ENCODE assay signal across 23 mouse cellular contexts in the genomic region with DNA sequence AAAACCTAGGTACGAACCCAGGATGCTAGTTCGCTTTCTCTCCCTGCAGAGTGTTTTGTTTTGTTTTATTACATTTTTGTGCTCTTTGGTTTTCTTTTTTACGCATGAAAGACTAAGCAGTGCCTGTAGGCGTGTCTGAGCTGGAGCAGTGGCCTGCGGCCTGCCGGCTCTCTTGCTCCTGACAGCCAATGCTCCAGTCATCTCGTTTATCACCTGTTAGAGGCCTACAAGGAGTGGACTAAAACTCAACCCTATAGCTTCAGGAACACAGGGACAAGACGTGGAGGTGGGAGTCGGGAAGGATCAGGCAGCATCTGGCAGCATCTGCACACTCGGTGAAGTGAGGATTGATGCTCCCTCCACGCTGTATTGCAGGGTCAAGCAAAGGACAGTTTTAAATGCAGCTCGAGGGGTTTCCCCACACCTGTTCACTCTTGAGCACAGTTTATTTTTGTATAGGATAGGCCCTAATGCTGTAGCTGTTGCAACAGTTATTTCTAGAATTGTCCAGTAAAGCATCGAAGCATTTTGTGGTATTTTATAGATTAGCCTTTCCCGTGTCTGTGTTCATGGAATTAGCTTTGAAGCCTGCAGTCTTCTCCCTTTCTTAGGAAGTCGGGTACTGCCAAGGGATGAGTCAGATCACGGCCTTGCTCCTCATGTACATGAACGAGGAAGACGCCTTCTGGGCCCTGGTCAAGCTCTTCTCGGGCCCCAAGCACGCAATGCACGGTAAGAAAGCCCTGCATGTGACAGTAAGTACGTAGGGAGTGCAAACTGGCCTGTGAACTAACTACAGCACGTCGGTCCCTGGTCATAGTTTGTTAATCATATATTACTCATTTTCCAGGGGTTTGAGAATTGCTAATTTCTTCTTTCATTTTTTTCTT.
DNase-seq lines count a peak whose midpoint lies in the region; ATAC-seq and TF ChIP-seq lines count a peak whose summit lies in the region.
"Had no signal": no experiment of that assay in that cellular context is flagged by ENCODE, and none has a peak within 500 bp of the region (broad histone marks: within the 10 kb centered on the region; RNA-seq: fewer than 3 reads in every experiment).

No protein-coding gene starts in this region.

- no peaks in the 10 kb centered on the region for H3K27me3 ChIP-seq in kidney, postnatal 0 days (ENCODE audit: insufficient read depth, low read length)
- H3K27me3 ChIP-seq in CH12.LX (replicated peaks), result no peaks in the 10 kb centered on the region
- H3K27me3 ChIP-seq in forebrain, postnatal 0 days (ENCODE audit: insufficient read depth, low read length), result no peaks in the 10 kb centered on the region
- H3K27me3 ChIP-seq: embryonic facial prominence, embryonic 15.5 days; hindbrain, embryonic 13.5 days; intestine, embryonic 15.5 days had no signal

- no peaks in the 10 kb centered on the region for H3K9me3 ChIP-seq in kidney, postnatal 0 days (replicated peaks; ENCODE audit: low read length)
- H3K9me3 ChIP-seq in CH12.LX (replicated peaks; ENCODE audit: low read length), result no peaks in the 10 kb centered on the region
- no peaks in the 10 kb centered on the region for H3K9me3 ChIP-seq in forebrain, postnatal 0 days (ENCODE audit: low read length)
- H3K9me3 ChIP-seq: embryonic facial prominence, embryonic 15.5 days; forebrain, embryonic 10.5 days; hindbrain, embryonic 13.5 days; intestine, embryonic 15.5 days had no signal

- H3K9ac ChIP-seq in kidney, postnatal 0 days (ENCODE audit: low read depth, low read length), result peak overlapping the region; percentile 38; the same call in 1 of the 2 replicates
- H3K9ac ChIP-seq in CH12.LX (ENCODE audit: insufficient read depth, low read depth), result peak overlapping the region; percentile 69
- no peak overlapping the region for H3K9ac ChIP-seq in forebrain, postnatal 0 days
- H3K9ac ChIP-seq: embryonic facial prominence, embryonic 15.5 days; hindbrain, embryonic 13.5 days; intestine, embryonic 15.5 days had no signal

- in situ Hi-C loops in CH12.LX (cut with MboI; ENCODE audit: low pct_ligation_motif_present, low pct_unique_long_range_greater_than_20kb, low sequenced_read_pairs), result loop anchor here (25.0 kb wide), 1 partner anchor 412 kb away; no protein-coding TSS in a partner anchor

- no peak overlapping the region for H3K27ac ChIP-seq in kidney, postnatal 0 days
- peak overlapping the region; percentile 91 for H3K27ac ChIP-seq in CH12.LX (ENCODE audit: insufficient read depth, low read depth)
- H3K27ac ChIP-seq in forebrain, postnatal 0 days (ENCODE audit: low read depth, low read length), result no peak overlapping the region
- H3K27ac ChIP-seq: embryonic facial prominence, embryonic 15.5 days; forebrain, embryonic 10.5 days; heart, adult 2 months; hindbrain, embryonic 13.5 days; hindbrain, postnatal 0 days; intestine, embryonic 15.5 days had no signal

- no peaks in the 10 kb centered on the region for H3K79me2 ChIP-seq in CH12.LX (replicated peaks; ENCODE audit: control insufficient read depth, extremely low read depth, insufficient read depth, poor library complexity, severe bottlenecking)

- 67% methylated on average over 24 of the region's 24 CpGs for WGBS in kidney, postnatal 0 days
- 90% methylated on average over 24 of the region's 24 CpGs for WGBS in forebrain, postnatal 0 days

- no peak overlapping the region for H3K4me2 ChIP-seq in kidney, postnatal 0 days (ENCODE audit: low read length)
- peak overlapping the region; percentile 73 for H3K4me2 ChIP-seq in CH12.LX (ENCODE audit: insufficient read depth, low read depth, poor library complexity, severe bottlenecking)
- no peak overlapping the region for H3K4me2 ChIP-seq in forebrain, postnatal 0 days (ENCODE audit: low read depth)
- H3K4me2 ChIP-seq: embryonic facial prominence, embryonic 15.5 days; hindbrain, embryonic 13.5 days; intestine, embryonic 15.5 days had no signal

- H3K4me3 ChIP-seq in kidney, postnatal 0 days (replicated peaks; ENCODE audit: low read depth, low read length), result no peak overlapping the region
- H3K4me3 ChIP-seq in CH12.LX (replicated peaks in 1 of 3; ENCODE audit: low read depth in 2 of 3, low read length in 2 of 3, poor library complexity in 1 of 3), result peak overlapping the region in 1 of 3 experiments; percentile 37
- no peak overlapping the region for H3K4me3 ChIP-seq in forebrain, postnatal 0 days (ENCODE audit: low read depth, low read length)
- H3K4me3 ChIP-seq: embryonic facial prominence, embryonic 15.5 days; erythroblast, embryonic 14.5 days; forebrain, embryonic 10.5 days; heart, adult 2 months; hindbrain, embryonic 13.5 days; intestine, embryonic 15.5 days had no signal

- no peak for ATAC-seq in kidney, postnatal 0 days (replicated peaks; ENCODE audit: low FRiP score, low read depth)
- no peak for ATAC-seq in forebrain, postnatal 0 days
- ATAC-seq: forebrain, embryonic 14.5 days; hindbrain, postnatal 0 days; intestine, embryonic 15.5 days had no signal

- H3K4me1 ChIP-seq in kidney, postnatal 0 days (replicated peaks; ENCODE audit: insufficient read depth, low read length), result no peaks in the 10 kb centered on the region
- peaks cover 8 to 35% of the 10 kb centered on the region in 2 experiments for H3K4me1 ChIP-seq in CH12.LX (ENCODE audit: control insufficient read depth in 1 of 2, insufficient read depth in 2 of 2)
- no peaks in the 10 kb centered on the region for H3K4me1 ChIP-seq in forebrain, postnatal 0 days (ENCODE audit: insufficient read depth)
- H3K4me1 ChIP-seq: embryonic facial prominence, embryonic 15.5 days; forebrain, embryonic 10.5 days; hindbrain, embryonic 13.5 days had no signal

- peaks cover 15% of the 10 kb centered on the region for H3K36me3 ChIP-seq in kidney, postnatal 0 days (ENCODE audit: insufficient read depth, low read length)
- H3K36me3 ChIP-seq in CH12.LX (replicated peaks in 1 of 2; ENCODE audit: control insufficient read depth in 1 of 2, insufficient read depth in 1 of 2, low read length in 1 of 2), result peaks cover 8 to 39% of the 10 kb centered on the region in 2 experiments
- H3K36me3 ChIP-seq in forebrain, postnatal 0 days (ENCODE audit: insufficient read depth), result peaks cover 15% of the 10 kb centered on the region

- TF ChIP-seq CTCF in kidney, postnatal 0 days (IDR thresholded peaks at IDR 0.05; ENCODE audit: low read depth), result no peak
- TF ChIP-seq CTCF in CH12.LX (conservative IDR thresholded peaks at IDR 0.05 in 1 of 2, IDR thresholded peaks at IDR 0.05 in 1 of 2; ENCODE audit: low read depth in 2 of 2, low read length in 2 of 2), result no peak
- TF ChIP-seq CTCF in forebrain, postnatal 0 days (IDR thresholded peaks at IDR 0.05; ENCODE audit: low read depth), result no peak

- dilution Hi-C loops in CH12.LX (cut with MboI; ENCODE audit: extremely low pct_ligation_motif_present, extremely low pct_unique_long_range_greater_than_20kb, low sequenced_read_pairs), result no loop called here

- TF ChIP-seq POLR2A in CH12.LX (IDR thresholded peaks at IDR 0.05; ENCODE audit: low read depth, low read length), result no peak; the same call in 1 of the 2 replicates

- TF ChIP-seq EP300 in CH12.LX (IDR thresholded peaks at IDR 0.05; ENCODE audit: low read length), result peak; percentile 85

- no peak for TF ChIP-seq RAD21 in CH12.LX (IDR thresholded peaks at IDR 0.05; ENCODE audit: low read depth, low read length)

- peak; percentile 51 for DNase-seq in adrenal gland, adult 2 months
- DNase-seq in adrenal gland, adult 18-20 months (ENCODE audit: low spot score in 2 of 2), result no peak
- no peak for DNase-seq in kidney, postnatal 0 days (ENCODE audit: low spot score)
- DNase-seq in kidney, postnatal 10 days, result no peak
- DNase-seq in CH12.LX (ENCODE audit: extremely low read depth), result peak; percentile 49
- DNase-seq in adrenal gland, postnatal 25 days, result peak; percentile 34
- DNase-seq in forebrain, postnatal 0 days, result no peak
- DNase-seq in frontal cortex, postnatal 10 days (ENCODE audit: low spot score in 2 of 2), result no peak
- DNase-seq: cerebellum, adult 2 months; cerebellum, postnatal 14 days; embryo, embryonic 11 days; gastrocnemius, postnatal 10 days; heart, adult 2 months; heart, postnatal 10 days; heart, postnatal 4 days; kidney, adult 2 months had no signal

TF ChIP-seq in CH12.LX, 34 proteins besides CTCF, POLR2A, EP300 and RAD21 (continues in another document):
- TF ChIP-seq CHD1 (IDR thresholded peaks at IDR 0.05; ENCODE audit: low read depth, low read length), result 0 out of 2 replicates have a peak, but pooled peaks have one; percentile 34
- TF ChIP-seq UBTF (IDR thresholded peaks at IDR 0.05; ENCODE audit: low read depth, low read length), result 0 out of 2 replicates have a peak, but pooled peaks have one; percentile 56
- TF ChIP-seq MAX (IDR thresholded peaks at IDR 0.05; ENCODE audit: low read length), result peak; percentile 72; the same call in 1 of the 2 replicates
- TF ChIP-seq ETS1 (conservative IDR thresholded peaks at IDR 0.05; ENCODE audit: low read depth, low read length), result peak; percentile 39; the same call in 1 of the 2 replicates
- TF ChIP-seq USF2 (conservative IDR thresholded peaks at IDR 0.05; ENCODE audit: low read depth, low read length), result no peak
- peak; percentile 37; the same call in 1 of the 2 replicates for TF ChIP-seq MAZ (IDR thresholded peaks at IDR 0.05; ENCODE audit: low read depth, low read length)
- peak; percentile 63 for TF ChIP-seq RCOR1 (conservative IDR thresholded peaks at IDR 0.05; ENCODE audit: low read depth, low read length)
- peak; percentile 52; the same call in 1 of the 2 replicates for TF ChIP-seq JUND (conservative IDR thresholded peaks at IDR 0.05; ENCODE audit: low read depth, low read length)
- TF ChIP-seq BHLHE40 (IDR thresholded peaks at IDR 0.05; ENCODE audit: low read depth, low read length), result peak; percentile 80
- TF ChIP-seq JUN (IDR thresholded peaks at IDR 0.05; ENCODE audit: insufficient read depth, low read depth, low read length), result peak; percentile 32; the same call in 1 of the 2 replicates
- no peak for TF ChIP-seq E2F4 (IDR thresholded peaks at IDR 0.05; ENCODE audit: insufficient replicate concordance, low read depth, low read length)
- peak; percentile 46; the same call in 1 of the 2 replicates for TF ChIP-seq ELF1 (IDR thresholded peaks at IDR 0.05; ENCODE audit: low read depth, low read length)
- TF ChIP-seq NELFE (IDR thresholded peaks at IDR 0.05; ENCODE audit: low read depth, low read length), result peak; percentile 49; the same call in 1 of the 2 replicates
- TF ChIP-seq CHD2 (IDR thresholded peaks at IDR 0.05; ENCODE audit: low read length), result 0 out of 2 replicates have a peak, but pooled peaks have one; percentile 43
- no peak for TF ChIP-seq HCFC1 (IDR thresholded peaks at IDR 0.05; ENCODE audit: low read depth, low read length)
- TF ChIP-seq KAT2A (IDR thresholded peaks at IDR 0.05; ENCODE audit: insufficient replicate concordance, low read length), result 0 out of 2 replicates have a peak, but pooled peaks have one; percentile 44
- peak; percentile 73 for TF ChIP-seq IRF4 (IDR thresholded peaks at IDR 0.05; ENCODE audit: low read depth, low read length)
- peak; percentile 62; the same call in 1 of the 2 replicates for TF ChIP-seq MYC (IDR thresholded peaks at IDR 0.05; ENCODE audit: low read depth, low read length)
- TF ChIP-seq ZKSCAN1 (IDR thresholded peaks at IDR 0.05; ENCODE audit: borderline replicate concordance, low read depth, low read length), result no peak

Comparison
In these comparisons a context has a peak if more than half of its experiments do, and no peak if none do; other contexts are left out.
1. DNase-seq: peak in adrenal gland, adult 2 months (single experiment), CH12.LX (single experiment) and adrenal gland, postnatal 25 days (single experiment); none in adrenal gland, adult 18-20 months (0 of 2), kidney, postnatal 0 days (single experiment), kidney, postnatal 10 days (single experiment), forebrain, postnatal 0 days (single experiment) and frontal cortex, postnatal 10 days (0 of 2).